Mouse (Mus musculus) olfactory bulb, adult 2 months (tissue): ENCODE data around the gene Slc10a1.

Experiments
- CTCF ChIP-seq: fragments of 200-500 bp; IDR thresholded peaks from 2 replicates; pipeline ENCODE4 v1.5.1; 2012; ENCODE audit warnings: low read depth, mild to moderate bottlenecking, low read length, moderate library complexity; ENCODE audit not compliant: insufficient read depth
- POLR2A ChIP-seq: fragments of 200-500 bp; IDR thresholded peaks from 2 replicates; pipeline ENCODE4 v1.6.1; 2012; ENCODE audit warnings: mild to moderate bottlenecking, low read depth, low read length, moderate library complexity; ENCODE audit not compliant: insufficient read depth

GRCm38 (mm10) chr12:81013496-81013895, 45.0 kb upstream of the Slc10a1 start:
- no peak for TF ChIP-seq POLR2A
- TF ChIP-seq CTCF, result no peak
